Mouse (Mus musculus): ENCODE data around the gene Smok3c.

GRCm38 (mm10) chr5:138016997-138017396 lies 36.0 kb upstream of the Smok3c start:
- TF ChIP-seq CTCF (IDR thresholded peaks at IDR 0.05; ENCODE audit: insufficient read depth, low read length): no peak
- TF ChIP-seq POLR2A (IDR thresholded peaks at IDR 0.05; ENCODE audit: borderline replicate concordance, extremely low read depth, low read depth, low read length): no peak
